Mouse (Mus musculus): Measurements from ENCODE around the gene Mup18.
"Not testable (repeated sequence)": the region's sequence is repeated elsewhere in the genome, so short reads cannot be mapped to it uniquely, and the experiment has no call there.

Gene Mup18

DNA sequence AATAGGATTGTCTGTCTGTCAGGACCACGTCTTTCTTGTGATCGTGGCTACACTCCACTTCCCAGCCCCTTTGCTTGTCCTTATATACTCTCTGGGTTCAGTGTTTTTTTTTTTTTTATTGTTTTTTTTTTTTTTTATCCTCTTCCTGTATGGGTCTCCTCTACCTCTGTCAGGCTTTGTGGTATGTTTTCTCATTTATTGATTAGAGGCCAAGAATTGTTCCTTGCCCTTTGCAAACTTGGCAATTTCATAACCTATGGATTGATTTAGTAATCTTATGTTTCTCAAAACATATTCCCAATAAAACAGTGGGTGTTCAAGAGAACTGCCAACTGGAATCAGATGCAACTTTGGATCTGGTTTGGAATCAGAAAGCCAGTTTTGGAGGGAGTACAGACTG lies at the start of gene Mup18:
Gene Mup18 (minus strand): TSS at position 101 of the 400 bp plus-strand sequence.
- not testable (repeated sequence) for DNase-seq

DNA sequence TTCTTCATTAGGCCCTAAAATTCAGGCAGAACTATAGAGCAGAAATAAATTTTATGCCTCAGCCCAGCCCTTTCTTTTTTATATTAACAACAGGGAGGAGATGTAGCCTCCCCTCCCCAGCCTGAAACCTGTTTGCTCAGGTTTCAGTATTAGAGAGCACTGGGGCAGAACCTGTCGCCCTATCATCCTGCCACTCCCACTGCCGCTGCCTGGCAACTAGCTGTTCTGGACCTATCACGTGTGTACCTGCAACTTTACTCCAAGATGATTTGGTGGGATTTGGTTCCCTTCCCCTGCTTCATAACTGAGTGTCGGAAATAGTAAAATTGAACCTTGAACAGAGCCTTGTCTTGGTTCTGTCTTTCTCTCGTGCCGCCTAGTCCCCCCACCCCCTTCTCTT lies 40.4 kb upstream of the Mup18 start:
- not testable (repeated sequence) for DNase-seq
